Mouse (Mus musculus) embryonic fibroblast, embryonic 13.5 days (primary cell): Measurements from ENCODE around the gene Hspb3.

Experiments
- CTCF ChIP-seq: IDR thresholded peaks from 2 replicates; pipeline ENCODE4 v1.5.1; 2011; ENCODE audit warnings: mild to moderate bottlenecking, control low read depth, low read length, moderate library complexity, borderline replicate concordance; ENCODE audit not compliant: insufficient read depth
- POLR2A ChIP-seq: IDR thresholded peaks from 2 replicates; pipeline ENCODE4 v1.6.1; 2011; ENCODE audit warnings: low read depth, mild to moderate bottlenecking, control low read depth, low read length, moderate library complexity

- TF ChIP-seq CTCF (no peak), POLR2A (no peak)
Measured at GRCm38 (mm10) chr13:113680646-113681045, 17.2 kb upstream of the Hspb3 start.
